Mouse (Mus musculus): Measurements from ENCODE around the gene Cldn3. TPM values are rescaled to one million over a fixed set of nuclear protein-coding genes. Genes with fewer than 3 reads are reported as not detected.

The Cldn3 gene
- polyA plus RNA-seq, 1 experiment, result 2.8 TPM

DNA sequence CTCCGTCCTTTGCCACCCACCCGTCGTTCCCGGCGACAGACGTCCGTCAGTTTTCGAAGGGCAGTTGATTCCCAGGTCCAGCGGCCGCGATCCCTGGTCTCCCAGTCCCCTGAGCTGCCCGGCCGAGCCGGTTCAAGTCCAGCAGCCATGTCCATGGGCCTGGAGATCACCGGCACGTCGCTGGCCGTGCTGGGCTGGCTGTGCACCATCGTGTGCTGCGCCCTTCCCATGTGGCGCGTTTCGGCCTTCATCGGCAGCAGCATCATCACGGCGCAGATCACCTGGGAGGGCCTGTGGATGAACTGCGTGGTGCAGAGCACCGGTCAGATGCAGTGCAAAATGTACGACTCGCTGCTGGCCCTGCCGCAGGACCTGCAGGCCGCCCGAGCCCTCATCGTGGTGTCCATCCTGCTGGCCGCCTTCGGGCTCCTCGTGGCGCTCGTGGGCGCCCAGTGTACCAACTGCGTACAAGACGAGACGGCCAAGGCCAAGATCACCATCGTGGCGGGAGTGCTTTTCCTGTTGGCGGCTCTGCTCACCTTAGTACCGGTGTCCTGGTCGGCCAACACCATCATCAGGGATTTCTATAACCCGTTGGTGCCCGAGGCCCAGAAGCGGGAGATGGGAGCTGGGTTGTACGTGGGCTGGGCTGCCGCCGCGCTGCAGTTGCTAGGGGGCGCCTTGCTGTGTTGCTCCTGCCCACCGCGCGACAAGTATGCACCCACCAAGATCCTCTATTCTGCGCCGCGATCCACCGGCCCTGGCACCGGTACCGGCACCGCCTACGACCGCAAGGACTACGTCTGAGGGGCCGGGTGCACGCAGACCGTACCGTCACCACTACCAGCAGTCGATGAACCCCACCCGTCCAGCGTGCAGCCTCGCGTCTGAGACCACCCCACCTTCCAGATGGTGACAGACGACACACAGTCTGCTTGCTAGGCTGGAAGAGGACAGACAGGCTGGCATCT lies 569 bp downstream of the Cldn3 start:
- no peak for TF ChIP-seq POLR2A (IDR thresholded peaks at IDR 0.05; ENCODE audit: borderline replicate concordance, extremely low read depth, insufficient read depth, insufficient read length, poor library complexity, severe bottlenecking)
- no peak for TF ChIP-seq CTCF (IDR thresholded peaks at IDR 0.05; ENCODE audit: borderline replicate concordance, extremely low read depth, insufficient read depth, insufficient read length)
- DNase-seq (ENCODE audit: low read depth), result peak; percentile 59

DNA sequence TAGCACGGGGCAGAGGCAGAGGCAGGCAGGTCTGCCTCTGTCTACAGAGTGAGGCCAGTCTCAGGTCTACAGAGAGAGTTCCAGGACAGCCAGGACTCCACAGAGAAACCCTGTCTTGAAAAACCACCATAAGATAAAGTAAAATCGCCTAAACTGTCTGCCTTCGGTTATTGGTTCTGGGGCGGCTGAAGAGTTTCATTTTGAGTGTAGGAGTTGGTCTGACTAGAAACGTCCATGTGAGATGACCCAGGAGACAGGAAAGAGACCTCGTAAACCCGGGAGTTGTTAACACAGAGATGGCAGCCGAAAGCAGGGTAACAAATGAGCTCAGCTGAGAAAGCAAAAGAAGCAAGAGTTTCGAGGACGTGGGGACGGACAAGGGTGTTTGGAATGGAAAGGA lies 3.2 kb downstream of the Cldn3 start:
- no peak for DNase-seq (ENCODE audit: low read depth)
- TF ChIP-seq CTCF (IDR thresholded peaks at IDR 0.05; ENCODE audit: borderline replicate concordance, extremely low read depth, insufficient read depth, insufficient read length), result no peak
- TF ChIP-seq POLR2A (IDR thresholded peaks at IDR 0.05; ENCODE audit: borderline replicate concordance, extremely low read depth, insufficient read depth, insufficient read length, poor library complexity, severe bottlenecking), result no peak

GRCm38 (mm10) chr5:134989741-134990140 lies 3.7 kb downstream of the Cldn3 start:
- TF ChIP-seq POLR2A (IDR thresholded peaks at IDR 0.05; ENCODE audit: borderline replicate concordance, extremely low read depth, insufficient read depth, insufficient read length, poor library complexity, severe bottlenecking) (no peak), CTCF (IDR thresholded peaks at IDR 0.05; ENCODE audit: borderline replicate concordance, extremely low read depth, insufficient read depth, insufficient read length) (no peak)
- no peak for DNase-seq (ENCODE audit: low read depth)

DNA sequence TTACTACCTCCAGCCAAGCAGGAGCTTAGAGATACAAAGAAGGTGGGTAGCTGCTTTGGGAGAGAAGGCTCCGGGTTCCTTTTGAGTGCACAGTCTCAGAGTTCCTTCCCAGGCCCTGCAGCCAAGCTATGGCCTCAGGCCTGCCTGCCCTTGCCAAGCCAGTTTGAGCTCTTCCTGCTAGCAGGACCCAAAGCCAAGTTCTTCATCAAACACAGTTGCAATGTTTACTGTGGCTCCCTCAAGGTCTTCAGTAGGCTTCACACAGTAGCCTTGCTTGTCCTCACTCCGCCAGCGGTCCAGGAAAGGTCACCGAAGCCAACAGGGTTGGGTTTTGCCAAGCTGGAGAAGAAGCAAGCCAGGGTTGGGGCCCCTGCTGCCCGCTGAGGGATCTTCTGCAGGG lies 6.6 kb downstream of the Cldn3 start:
- DNase-seq (ENCODE audit: low read depth), result no peak
- TF ChIP-seq POLR2A (IDR thresholded peaks at IDR 0.05; ENCODE audit: borderline replicate concordance, extremely low read depth, insufficient read depth, insufficient read length, poor library complexity, severe bottlenecking) (no peak), CTCF (IDR thresholded peaks at IDR 0.05; ENCODE audit: borderline replicate concordance, extremely low read depth, insufficient read depth, insufficient read length) (no peak)

- TF ChIP-seq CTCF (IDR thresholded peaks at IDR 0.05; ENCODE audit: borderline replicate concordance, extremely low read depth, insufficient read depth, insufficient read length), result no peak
- TF ChIP-seq POLR2A (IDR thresholded peaks at IDR 0.05; ENCODE audit: borderline replicate concordance, extremely low read depth, insufficient read depth, insufficient read length, poor library complexity, severe bottlenecking), result no peak
Measured at GRCm38 (mm10) chr5:134998359-134998758, 12.3 kb downstream of the Cldn3 start.

GRCm38 (mm10) chr5:134999797-135000196 lies 13.8 kb downstream of the Cldn3 start:
- TF ChIP-seq POLR2A (IDR thresholded peaks at IDR 0.05; ENCODE audit: borderline replicate concordance, extremely low read depth, insufficient read depth, insufficient read length, poor library complexity, severe bottlenecking) (no peak), CTCF (IDR thresholded peaks at IDR 0.05; ENCODE audit: borderline replicate concordance, extremely low read depth, insufficient read depth, insufficient read length) (no peak)
- no peak for DNase-seq (ENCODE audit: low read depth)

More at GRCm38 (mm10) chr5:134998359-134998758, 12.3 kb downstream of the Cldn3 start:
- DNase-seq (ENCODE audit: low read depth), result no peak

- DNase-seq (ENCODE audit: low read depth), result peak; percentile 46
Measured at GRCm38 (mm10) chr5:135000751-135001150, 14.7 kb downstream of the Cldn3 start.

GRCm38 (mm10) chr5:135001309-135001708 lies 15.3 kb downstream of the Cldn3 start:
- no peak for TF ChIP-seq POLR2A (IDR thresholded peaks at IDR 0.05; ENCODE audit: borderline replicate concordance, extremely low read depth, insufficient read depth, insufficient read length, poor library complexity, severe bottlenecking)
- peak; percentile 51 for TF ChIP-seq CTCF (IDR thresholded peaks at IDR 0.05; ENCODE audit: borderline replicate concordance, extremely low read depth, insufficient read depth, insufficient read length)
- DNase-seq (ENCODE audit: low read depth), result peak; percentile 83

More at GRCm38 (mm10) chr5:135000751-135001150, 14.7 kb downstream of the Cldn3 start:
- TF ChIP-seq POLR2A (IDR thresholded peaks at IDR 0.05; ENCODE audit: borderline replicate concordance, extremely low read depth, insufficient read depth, insufficient read length, poor library complexity, severe bottlenecking) (no peak), CTCF (IDR thresholded peaks at IDR 0.05; ENCODE audit: borderline replicate concordance, extremely low read depth, insufficient read depth, insufficient read length) (no peak)

GRCm38 (mm10) chr5:135002151-135002550 lies 16.1 kb downstream of the Cldn3 start:
- no peak for DNase-seq (ENCODE audit: low read depth)
- no peak for TF ChIP-seq POLR2A (IDR thresholded peaks at IDR 0.05; ENCODE audit: borderline replicate concordance, extremely low read depth, insufficient read depth, insufficient read length, poor library complexity, severe bottlenecking)
- no peak for TF ChIP-seq CTCF (IDR thresholded peaks at IDR 0.05; ENCODE audit: borderline replicate concordance, extremely low read depth, insufficient read depth, insufficient read length)

- TF ChIP-seq CTCF (IDR thresholded peaks at IDR 0.05; ENCODE audit: borderline replicate concordance, extremely low read depth, insufficient read depth, insufficient read length) (peak; percentile 14; the same call in 1 of the 2 replicates), POLR2A (IDR thresholded peaks at IDR 0.05; ENCODE audit: borderline replicate concordance, extremely low read depth, insufficient read depth, insufficient read length, poor library complexity, severe bottlenecking) (no peak)
- DNase-seq (ENCODE audit: low read depth), result peak; percentile 40
Measured at GRCm38 (mm10) chr5:135007802-135008571, 22.0 kb downstream of the Cldn3 start.

All from brain, embryonic 14.5 days (tissue).